Mouse (Mus musculus) left cerebral cortex, adult 2 months (tissue): ENCODE data around the gene Ccdc13. TPM values are rescaled to one million over a fixed set of nuclear protein-coding genes. Genes with fewer than 3 reads are reported as not detected.
A peak's percentile ranks its signal among the peaks of the same experiment; 100 is the strongest.

Experiments used
- DNase-seq, 2 experiments: peaks; one replicate each; pipeline ENCODE4 v3.0.0; 2021 to 2022; ENCODE audit warnings: low spot score in 2 of 2, mixed read lengths in 1 of 2; ENCODE audit errors: extremely low spot score in 1 of 2
- H3K27ac ChIP-seq: fragments of 200-600 bp; 2 replicates; pipeline ENCODE4 v1.8.1; 2022
- H3K4me3 ChIP-seq: fragments of 200-600 bp; 2 replicates; pipeline ENCODE4 v1.8.1; 2022
- CTCF ChIP-seq: fragments of 200-600 bp; IDR thresholded peaks from 2 replicates; pipeline ENCODE4 v1.8.1; 2022; ENCODE audit warnings: antibody characterized with exemption, mild to moderate bottlenecking, moderate library complexity
- intact Hi-C: fragments of 180-260 bp; cut with DNase I; formaldehyde crosslinking; loops from one replicate; pipeline ENCODE4 v1.15.1; 2025
- total RNA-seq, 2 experiments: library from RNA; stranded (reverse); gene quantifications; 2 replicates each; pipeline ENCODE4 v1.2.3; 2021

Gene Ccdc13
- total RNA-seq, 2 experiments from 2014 or later: 5.7 to 6.2 TPM

DNA sequence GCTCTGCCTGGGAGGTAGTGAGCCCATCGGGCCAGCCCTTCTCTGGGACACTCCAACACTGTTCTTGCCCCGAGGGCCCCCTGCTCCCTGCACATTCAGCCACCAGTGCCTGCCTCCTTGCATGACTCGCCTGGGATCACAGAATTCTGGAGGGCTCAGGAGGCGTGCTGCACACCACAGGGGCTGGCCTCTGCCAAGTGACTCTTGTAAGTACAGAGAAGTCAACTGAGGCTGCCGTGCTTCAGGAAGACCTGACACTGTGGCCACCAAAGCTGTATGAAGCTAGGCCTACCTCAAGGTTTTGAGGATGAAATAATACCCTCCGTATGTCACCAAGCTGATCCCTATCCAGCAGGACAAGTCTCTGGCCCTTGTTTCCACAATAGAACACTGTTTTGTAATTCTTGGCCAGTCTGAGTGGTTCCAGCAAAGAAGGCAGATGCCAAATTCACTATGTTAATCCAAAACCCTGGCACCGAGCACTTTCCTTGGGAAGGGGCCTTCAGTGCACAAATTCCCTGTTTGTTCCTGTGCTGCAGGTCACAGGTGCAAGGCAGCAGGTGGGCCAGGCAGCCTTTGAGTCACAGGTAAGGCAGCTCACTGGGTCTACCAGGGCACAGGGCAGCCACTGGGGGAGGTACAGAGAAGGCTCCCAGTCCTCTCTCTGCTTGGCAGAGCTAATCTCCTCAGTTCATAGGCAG, 19.3 kb downstream of the Ccdc13 start:
- intact Hi-C loops: loop anchor here (5.0 kb wide), 1 partner anchor 58 kb away; no protein-coding TSS in a partner anchor
- H3K27ac ChIP-seq: peak overlapping the region; percentile 86
- no peak overlapping the region for H3K4me3 ChIP-seq
- no peak for DNase-seq
- no peak for TF ChIP-seq CTCF

DNA sequence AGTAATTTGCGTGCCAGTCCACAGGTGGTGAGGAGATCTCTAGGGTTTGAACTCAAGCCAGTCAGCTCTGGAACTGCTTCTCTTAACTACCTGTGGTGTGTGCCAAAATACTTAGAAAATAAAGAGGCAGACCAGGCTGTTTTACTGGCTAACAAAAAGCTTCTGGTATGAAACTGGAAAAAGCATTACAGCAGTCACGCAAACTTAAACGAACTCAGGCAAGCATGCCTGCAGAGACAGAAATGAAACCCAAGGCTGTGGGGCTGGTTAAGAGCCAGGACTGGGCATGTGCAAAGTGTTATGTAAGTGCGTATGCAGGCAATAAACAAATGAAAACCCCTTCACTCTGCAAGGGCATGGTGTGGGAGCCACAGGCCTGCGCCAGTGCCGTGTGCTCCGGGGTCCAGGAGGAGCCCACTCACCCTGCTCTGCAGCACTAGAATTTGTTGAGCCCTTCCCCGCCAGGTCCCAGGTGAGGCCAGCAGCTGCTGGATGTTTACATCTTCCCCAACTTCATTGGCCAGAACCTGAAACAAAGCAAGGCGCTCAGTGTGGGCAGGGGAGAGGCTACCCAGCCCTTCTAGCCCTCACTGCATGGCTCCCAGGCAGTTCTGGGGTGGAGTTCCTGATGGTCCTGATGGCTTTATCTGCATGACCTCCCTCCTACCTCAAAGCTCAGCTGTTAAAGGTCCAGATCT, 20.0 kb downstream of the Ccdc13 start:
- no peak for DNase-seq
- intact Hi-C loops: no loop called here
- no peak for TF ChIP-seq CTCF
- no peak overlapping the region for H3K4me3 ChIP-seq
- H3K27ac ChIP-seq: peak overlapping the region; percentile 86

GRCm38 (mm10) chr9:121815183-121815582, 24.1 kb downstream of the Ccdc13 start:
- no peak overlapping the region for H3K27ac ChIP-seq
- no peak for TF ChIP-seq CTCF
- H3K4me3 ChIP-seq: no peak overlapping the region
- no peak for DNase-seq
- intact Hi-C loops: no loop called here

GRCm38 (mm10) chr9:121810081-121810821, 29.0 kb downstream of the Ccdc13 start:
- H3K4me3 ChIP-seq: no peak overlapping the region
- peak overlapping the region; percentile 82 for H3K27ac ChIP-seq
- intact Hi-C loops: no loop called here

GRCm38 (mm10) chr9:121808511-121808910, 30.8 kb downstream of the Ccdc13 start:
- intact Hi-C loops: no loop called here
- no peak for TF ChIP-seq CTCF
- DNase-seq: no peak
- H3K27ac ChIP-seq: peak overlapping the region; percentile 83
- H3K4me3 ChIP-seq: no peak overlapping the region

More at GRCm38 (mm10) chr9:121810081-121810821, 29.0 kb downstream of the Ccdc13 start:
- DNase-seq: peak in 1 of 2 experiments; percentile 68
- no peak for TF ChIP-seq CTCF

DNA sequence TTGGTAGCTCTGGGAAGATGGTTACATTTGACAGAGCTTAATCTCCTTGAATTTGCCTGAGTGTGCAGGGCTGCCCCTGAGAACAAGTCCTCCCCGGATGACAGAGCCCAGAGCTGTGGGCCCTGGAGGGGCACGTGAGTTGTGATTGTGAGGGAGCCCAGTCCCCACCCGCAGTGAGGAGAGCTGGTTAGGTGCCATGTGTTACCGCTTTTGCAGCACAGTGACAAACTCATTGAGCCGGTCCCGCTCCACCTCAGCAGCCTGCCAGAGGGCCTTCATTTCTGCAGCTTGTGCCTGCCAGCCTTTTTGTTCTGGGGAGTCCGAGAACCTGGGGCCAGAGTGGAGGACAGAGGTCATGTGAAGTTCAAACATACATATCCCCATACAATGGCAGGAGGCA, 31.3 kb downstream of the Ccdc13 start:
- peak overlapping the region; percentile 64 for H3K27ac ChIP-seq
- DNase-seq: no peak
- intact Hi-C loops: no loop called here
- TF ChIP-seq CTCF: no peak
- H3K4me3 ChIP-seq: no peak overlapping the region

DNA sequence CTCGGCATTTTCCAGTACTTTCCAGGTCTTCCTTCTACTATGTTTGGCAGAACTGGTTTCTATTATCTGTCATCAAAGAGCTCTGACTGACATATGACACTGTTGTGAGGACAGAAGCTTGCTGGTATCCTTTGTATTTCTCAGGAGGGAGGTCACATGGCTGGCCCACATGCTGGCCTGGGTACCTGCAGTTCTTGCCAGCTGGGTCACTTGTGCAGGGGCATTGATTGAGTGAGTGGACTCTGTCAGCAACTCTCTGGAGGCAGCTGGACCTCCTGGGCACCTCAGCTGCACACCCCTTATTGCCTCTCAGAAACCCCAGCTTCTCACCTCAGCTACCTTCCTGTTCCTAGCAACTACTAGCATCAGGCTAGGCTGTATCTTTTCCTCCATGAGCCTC, 31.7 kb downstream of the Ccdc13 start:
- H3K4me3 ChIP-seq: no peak overlapping the region
- no peak for TF ChIP-seq CTCF
- DNase-seq: no peak
- H3K27ac ChIP-seq: peak overlapping the region; percentile 64
- intact Hi-C loops: no loop called here

GRCm38 (mm10) chr9:121802747-121803146, 36.5 kb downstream of the Ccdc13 start:
- intact Hi-C loops: no loop called here
- TF ChIP-seq CTCF: no peak
- no peak overlapping the region for H3K4me3 ChIP-seq
- H3K27ac ChIP-seq: no peak overlapping the region
- no peak for DNase-seq

GRCm38 (mm10) chr9:121798887-121799520, 40.3 kb downstream of the Ccdc13 start:
- no peak for TF ChIP-seq CTCF
- no peak for DNase-seq
- no peak overlapping the region for H3K27ac ChIP-seq
- intact Hi-C loops: no loop called here
- no peak overlapping the region for H3K4me3 ChIP-seq

- H3K27ac ChIP-seq: no peak overlapping the region
- H3K4me3 ChIP-seq: no peak overlapping the region
- no peak for DNase-seq
- TF ChIP-seq CTCF: no peak
- intact Hi-C loops: no loop called here
These were observed 41.5 kb downstream of the Ccdc13 start for GRCm38 (mm10) chr9:121797722-121798121.

DNA sequence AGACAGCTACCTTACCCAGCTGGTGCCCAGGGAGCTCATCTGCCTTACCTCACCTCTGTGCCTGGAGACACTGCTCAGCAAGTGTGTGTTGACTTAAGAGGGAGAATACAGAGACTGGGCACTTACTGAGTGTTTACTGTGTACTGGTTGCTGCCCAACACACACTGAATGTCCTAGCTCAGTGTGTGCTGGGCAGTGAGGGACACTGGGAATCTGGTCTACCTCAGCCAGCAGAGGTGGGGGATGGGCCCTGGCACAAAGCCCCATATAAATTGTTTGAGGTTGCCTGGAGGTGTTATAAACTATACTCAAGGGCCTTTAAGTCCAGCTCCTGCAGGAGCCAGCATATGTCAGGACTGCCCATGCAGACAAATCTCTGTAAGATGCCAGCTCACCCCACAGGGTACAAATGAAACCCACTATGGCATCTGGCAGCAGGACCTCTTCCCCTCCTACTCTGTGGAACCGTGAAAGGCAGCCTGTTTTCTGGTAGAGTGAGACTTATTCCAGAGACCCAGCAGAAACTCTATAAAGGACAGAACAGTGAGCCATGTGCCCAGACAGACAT, 44.2 kb downstream of the Ccdc13 start:
- no peak for DNase-seq
- no peak for TF ChIP-seq CTCF
- no peak overlapping the region for H3K27ac ChIP-seq
- intact Hi-C loops: loop anchor here (5.0 kb wide), 1 partner anchor 32 kb away; no protein-coding TSS in a partner anchor
- H3K4me3 ChIP-seq: no peak overlapping the region
